In genomic region chr3:30486422-30486821, GRCm38 (mm10) we compare ENCODE assay signal across 23 mouse cellular contexts.
"Had no signal": no experiment of that assay in that cellular context is flagged by ENCODE, and none has a peak within 500 bp of the region (broad histone marks: within the 10 kb centered on the region; RNA-seq: fewer than 3 reads in every experiment).

No protein-coding gene starts in this region.

- H3K4me1 ChIP-seq: heart, embryonic 15.5 days; hindbrain, embryonic 15.5 days had no signal

- DNase-seq: gastrocnemius, adult 2 months; gastrocnemius, postnatal 10 days; gastrocnemius, postnatal 25 days; heart, adult 18-20 months; heart, postnatal 14 days; heart, postnatal 36 days; kidney, adult 18-20 months; kidney, adult 8-10 months; kidney, postnatal 14 days; kidney, postnatal 4 days; layer of hippocampus, postnatal 36 days; left cerebral cortex, postnatal 4 days had no signal

- H3K9me3 ChIP-seq: heart, embryonic 13.5 days; heart, embryonic 15.5 days; hindbrain, embryonic 13.5 days; hindbrain, embryonic 15.5 days; limb, embryonic 13.5 days; limb, embryonic 15.5 days; liver, embryonic 12.5 days had no signal

- H3K36me3 ChIP-seq: heart, embryonic 13.5 days; heart, embryonic 15.5 days; hindbrain, embryonic 13.5 days; hindbrain, embryonic 15.5 days; limb, embryonic 15.5 days; liver, embryonic 12.5 days had no signal

- H3K27me3 ChIP-seq: heart, embryonic 13.5 days; heart, embryonic 15.5 days; hindbrain, embryonic 15.5 days; limb, embryonic 13.5 days; limb, embryonic 15.5 days; liver, embryonic 12.5 days had no signal

- H3K27ac ChIP-seq: gastrocnemius, adult 2 months; heart, embryonic 13.5 days; heart, embryonic 15.5 days; hindbrain, embryonic 13.5 days; hindbrain, embryonic 15.5 days; hindbrain, postnatal 0 days; layer of hippocampus, adult 2 months; limb, embryonic 13.5 days; limb, embryonic 15.5 days; liver, embryonic 12.5 days; liver, embryonic 14.5 days had no signal

- H3K9ac ChIP-seq: heart, embryonic 13.5 days; heart, embryonic 15.5 days; hindbrain, embryonic 13.5 days; hindbrain, embryonic 15.5 days; limb, embryonic 13.5 days; limb, embryonic 15.5 days; liver, embryonic 12.5 days; liver, embryonic 14.5 days had no signal

- H3K4me2 ChIP-seq: heart, embryonic 11.5 days; heart, embryonic 13.5 days; heart, embryonic 15.5 days; hindbrain, embryonic 13.5 days; hindbrain, embryonic 15.5 days; limb, embryonic 13.5 days; limb, embryonic 15.5 days; liver, embryonic 12.5 days had no signal

- H3K4me3 ChIP-seq: gastrocnemius, adult 2 months; heart, embryonic 13.5 days; heart, embryonic 15.5 days; hindbrain, embryonic 13.5 days; hindbrain, embryonic 15.5 days; layer of hippocampus, adult 2 months; limb, embryonic 13.5 days; limb, embryonic 15.5 days; liver, embryonic 12.5 days had no signal

- ATAC-seq: hindbrain, postnatal 0 days; liver, embryonic 12.5 days had no signal
